Mouse (Mus musculus): ENCODE results near the gene Phrf1.
"Not testable (repeated sequence)": the region's sequence is repeated elsewhere in the genome, so short reads cannot be mapped to it uniquely, and the experiment has no call there.

- not testable (repeated sequence) for TF ChIP-seq CTCF (IDR thresholded peaks at IDR 0.05; ENCODE audit: extremely low read depth, insufficient read depth, insufficient read length, insufficient replicate concordance); POLR2A (IDR thresholded peaks at IDR 0.05; ENCODE audit: low read depth, low read length)
Measured at GRCm38 (mm10) chr7:141250486-141250885, 21.9 kb downstream of the Phrf1 start.
